Mouse (Mus musculus): Measurements from ENCODE around the gene Cxcl5. TPM values are rescaled to one million over a fixed set of nuclear protein-coding genes. Genes with fewer than 3 reads are reported as not detected.
A peak's percentile ranks its signal among the peaks of the same experiment; 100 is the strongest.
"Not testable (repeated sequence)": the region's sequence is repeated elsewhere in the genome, so short reads cannot be mapped to it uniquely, and the experiment has no call there.

Gene Cxcl5
- total RNA-seq, 2 experiments from 2014 or later, result not detected

- DNase-seq, result peak in 1 of 2 experiments; percentile 33
These were observed 26.8 kb downstream of the Cxcl5 start, which contains the start of gene Cxcl3 for GRCm38 (mm10) chr5:90785659-90786588. Gene Cxcl3, plus strand, starts transcription at chr5:90786103.

- DNase-seq, result no peak
These were observed 29.0 kb downstream of the Cxcl5 start for GRCm38 (mm10) chr5:90788114-90788513.

GRCm38 (mm10) chr5:90789306-90790073 lies 30.3 kb downstream of the Cxcl5 start:
- DNase-seq, result peak in 1 of 2 experiments; percentile 61

- DNase-seq, result peak in 1 of 2 experiments; percentile 7
These were observed 30.9 kb downstream of the Cxcl5 start for GRCm38 (mm10) chr5:90790074-90790502.

GRCm38 (mm10) chr5:90794195-90794625 lies 35.0 kb downstream of the Cxcl5 start, which contains the start of gene Cxcl15:
Gene Cxcl15, plus strand, starts transcription at chr5:90794534.
- no peak for DNase-seq

GRCm38 (mm10) chr5:90795392-90795791 lies 36.2 kb downstream of the Cxcl5 start:
- DNase-seq, result not testable (repeated sequence)

- DNase-seq, result no peak
These were observed 45.4 kb downstream of the Cxcl5 start for GRCm38 (mm10) chr5:90804574-90804973.

GRCm38 (mm10) chr5:90806050-90806449 lies 46.9 kb downstream of the Cxcl5 start:
- no peak for DNase-seq

GRCm38 (mm10) chr5:90807176-90807950 lies 48.2 kb downstream of the Cxcl5 start:
- no peak for DNase-seq

Small RNAs within 50 kb of the gene (microRNA-seq; reads per million reads assigned to microRNA genes)
- not detected for gene Gm24322

Other genes with a start within 250 kb of the Cxcl5 start
- gene Afm, start 240.4 kb upstream of the Cxcl5 start, total RNA-seq (2021), result under 1 TPM in 1 of 2 experiments, not detected in 1; 0.40 TPM
- not detected for gene 5830473C10Rik, start 198.3 kb upstream of the Cxcl5 start, total RNA-seq (2021)
- 1 to 10 TPM; 1.5 to 2.8 TPM for gene Rassf6, start 118.7 kb upstream of the Cxcl5 start, total RNA-seq (2021)
- gene Ppbp, start 9.2 kb downstream of the Cxcl5 start, total RNA-seq (2021), result 1 to 10 TPM; 1.5 to 2.7 TPM
- 10 to 100 TPM; 13.5 to 20.6 TPM for gene Pf4, start 13.1 kb downstream of the Cxcl5 start, total RNA-seq (2021)
- gene Cxcl3, start 26.7 kb downstream of the Cxcl5 start, total RNA-seq (2021), result not detected
- gene Cxcl15, start 35.2 kb downstream of the Cxcl5 start, total RNA-seq (2021), result not detected
- under 1 TPM; 0.33 to 0.36 TPM for gene Cxcl1, start 131.9 kb downstream of the Cxcl5 start, total RNA-seq (2021)
- 1 to 10 TPM in 1 of 2 experiments, not detected in 1; 1.2 TPM for gene Cxcl2, start 144.5 kb downstream of the Cxcl5 start, total RNA-seq (2021)
- 10 to 100 TPM; 19.8 TPM for gene Mthfd2l, start 171.8 kb downstream of the Cxcl5 start, total RNA-seq (2021)